Mouse (Mus musculus): ENCODE measurements at regions not wholly inside any gene's neighbourhood (a gene's known extent, or its start where the extent isn't known, plus 50 kb on each side); places are given as distances from the start of the nearest gene placed in this dataset.
"Not testable (repeated sequence)": the region's sequence is repeated elsewhere in the genome, so short reads cannot be mapped to it uniquely, and the experiment has no call there.

- no peak for DNase-seq
Measured at GRCm38 (mm10) chr15:59731129-59731528, 285.3 kb downstream of the 4933412E24Rik start.

- no peak for DNase-seq
Measured at GRCm38 (mm10) chr15:59728817-59729560, 287.4 kb downstream of the 4933412E24Rik start.

- peak in 1 of 2 experiments; percentile 18 for DNase-seq
Measured at GRCm38 (mm10) chr15:59728131-59728601, 288.2 kb downstream of the 4933412E24Rik start.

- no peak for DNase-seq
Measured at GRCm38 (mm10) chr15:59725881-59726280, 290.5 kb downstream of the 4933412E24Rik start.

- no peak for DNase-seq
Measured at GRCm38 (mm10) chr15:59722661-59723413, 293.6 kb downstream of the 4933412E24Rik start.

- peak in 1 of 2 experiments; percentile 11 for DNase-seq
Measured at GRCm38 (mm10) chr15:59721420-59721819, 295.0 kb downstream of the 4933412E24Rik start.

- DNase-seq: no peak
Measured at GRCm38 (mm10) chr15:59721018-59721417, 295.4 kb downstream of the 4933412E24Rik start.

- DNase-seq: no peak
Measured at GRCm38 (mm10) chr15:59720149-59720548, 296.3 kb downstream of the 4933412E24Rik start.

- DNase-seq: not testable (repeated sequence)
Measured at GRCm38 (mm10) chr15:59719383-59720128, 296.9 kb downstream of the 4933412E24Rik start.

- DNase-seq: no peak
Measured at GRCm38 (mm10) chr15:59716872-59717271, 299.5 kb downstream of the 4933412E24Rik start.

- DNase-seq: no peak
Measured at GRCm38 (mm10) chr15:59715951-59716350, 300.5 kb downstream of the 4933412E24Rik start.

GRCm38 (mm10) chr15:59713965-59714739 lies 302.3 kb downstream of the 4933412E24Rik start:
- DNase-seq: no peak

GRCm38 (mm10) chr15:59712077-59712752 lies 304.2 kb downstream of the 4933412E24Rik start:
- no peak for DNase-seq

- DNase-seq: no peak
Measured at GRCm38 (mm10) chr15:59709925-59710324, 306.5 kb downstream of the 4933412E24Rik start.

GRCm38 (mm10) chr15:59708402-59708801 lies 308.0 kb downstream of the 4933412E24Rik start:
- no peak for DNase-seq

- no peak for DNase-seq
Measured at GRCm38 (mm10) chr15:59707081-59707480, 309.3 kb downstream of the 4933412E24Rik start.

Data from layer of hippocampus, postnatal 36 days (tissue).